Mouse (Mus musculus) lung, adult 2 months (tissue): ENCODE data around the gene Zfp512b.

ENCODE experiments used
- CTCF ChIP-seq: fragments of 200-500 bp; IDR thresholded peaks from 2 replicates; pipeline ENCODE4 v1.5.1; 2011; ENCODE audit warnings: mild to moderate bottlenecking, low read length, control low read depth; ENCODE audit not compliant: insufficient read depth
- POLR2A ChIP-seq: fragments of 200-500 bp; IDR thresholded peaks from 2 replicates; pipeline ENCODE4 v1.6.1; 2011; ENCODE audit warnings: low read depth, mild to moderate bottlenecking, control low read depth, low read length, borderline replicate concordance; ENCODE audit errors: extremely low read depth

DNA sequence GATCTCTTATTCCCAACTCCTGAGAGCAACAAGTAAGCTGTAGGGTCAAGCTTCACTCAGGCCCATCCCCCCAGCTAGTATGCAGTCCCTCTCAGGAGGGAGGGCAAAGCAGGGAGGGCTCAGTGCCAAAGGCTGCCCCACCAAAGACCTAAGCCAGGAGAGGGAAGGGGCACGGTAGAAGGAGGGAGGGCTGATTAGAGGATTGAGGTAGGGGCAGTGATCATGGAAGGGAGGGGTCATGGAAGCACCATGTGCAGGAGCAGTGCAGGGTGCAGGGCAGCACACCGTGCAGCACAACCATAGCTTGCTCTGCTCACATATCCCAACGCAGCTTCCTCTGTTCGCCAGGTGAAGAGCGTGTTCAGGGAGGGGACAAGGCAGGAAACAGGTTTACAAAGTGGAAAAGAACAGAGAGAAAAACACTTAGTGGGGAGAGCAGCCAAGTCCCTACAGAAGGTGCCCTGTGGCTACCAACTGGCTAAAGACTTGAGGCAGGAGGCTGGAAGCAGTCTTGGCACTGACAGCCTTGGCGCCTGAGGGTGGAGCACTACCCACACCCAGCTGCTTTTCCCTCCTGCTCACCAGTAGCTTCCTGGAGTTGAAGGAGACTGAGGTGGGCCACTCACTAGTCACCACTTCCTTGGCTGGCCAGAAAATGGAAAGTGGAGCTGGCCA is 21.5 kb downstream of the Zfp512b start:
- TF ChIP-seq CTCF (no peak), POLR2A (no peak)
